Mouse (Mus musculus) stomach, postnatal 0 days (tissue): ENCODE measurements at regions not wholly inside any gene's neighbourhood (a gene's known extent, or its start where the extent isn't known, plus 50 kb on each side); places are given as distances from the start of the nearest gene placed in this dataset.

Experiments
- ATAC-seq: fragments of 200-750 bp; cut with Nextera tagmentation; 2 replicates; pipeline ENCODE4 v1.8.0; 2017; ENCODE audit not compliant: low FRiP score, low TSS enrichment
- DNase-seq: peaks from one replicate; pipeline ENCODE4 v3.0.0-alpha.2; 2016; ENCODE audit warnings: low spot score
- H3K27ac ChIP-seq: fragments of 300-500 bp; sonication (generic); replicated peaks from 2 replicates; pipeline ENCODE4 v1.5.1; 2014; ENCODE audit warnings: mild to moderate bottlenecking, control low read depth
- H3K27me3 ChIP-seq: fragments of 300-500 bp; sonication (generic); 2 replicates; pipeline ENCODE4 v1.6.1; 2014; ENCODE audit warnings: low read length; ENCODE audit not compliant: control insufficient read depth, insufficient read depth
- H3K36me3 ChIP-seq: fragments of 300-500 bp; sonication (generic); 2 replicates; pipeline ENCODE4 v1.6.1; 2014; ENCODE audit warnings: low read length, mixed read lengths; ENCODE audit not compliant: control insufficient read depth, insufficient read depth
- H3K4me1 ChIP-seq: fragments of 300-500 bp; sonication (generic); replicated peaks from 2 replicates; pipeline ENCODE4 v1.6.1; 2014; ENCODE audit warnings: antibody characterized with exemption; ENCODE audit not compliant: control insufficient read depth, insufficient read depth
- H3K4me2 ChIP-seq: fragments of 300-500 bp; sonication (generic); replicated peaks from 2 replicates; pipeline ENCODE4 v1.6.1; 2014; ENCODE audit warnings: low read depth, mild to moderate bottlenecking, control low read depth, moderate library complexity
- H3K4me3 ChIP-seq: fragments of 300-500 bp; sonication (generic); 2 replicates; pipeline ENCODE4 v1.5.1; 2014; ENCODE audit warnings: low read depth, low read length, control low read depth
- H3K9ac ChIP-seq: fragments of 300-500 bp; sonication (generic); 2 replicates; pipeline ENCODE4 v1.6.1; 2014; ENCODE audit warnings: mild to moderate bottlenecking, low read length, control low read depth, mixed read lengths
- H3K9me3 ChIP-seq: fragments of 300-500 bp; sonication (generic); 2 replicates; pipeline ENCODE4 v1.6.1; 2016; ENCODE audit warnings: low read length; ENCODE audit not compliant: control insufficient read depth
- CTCF ChIP-seq: IDR thresholded peaks from 2 replicates; pipeline ENCODE4 v1.5.1; 2016; ENCODE audit warnings: antibody characterized with exemption, low read depth, mild to moderate bottlenecking, moderate library complexity
- EP300 ChIP-seq: optimal IDR thresholded peaks from 2 replicates; pipeline ENCODE3; 2016; ENCODE audit warnings: antibody characterized with exemption
- WGBS: fragments of 180-500 bp; shearing (Covaris S2); extraction: QIAGEN DNeasy Blood & Tissue Kit; methylation state at CpG from one replicate; pipeline ENCODE4 v1.1.7; 2014; 5-methylcytosine and 5-hydroxymethylcytosine counted together

- H3K4me2 ChIP-seq: no peak overlapping the region
- TF ChIP-seq EP300: no peak
- no peak for TF ChIP-seq CTCF
- H3K9ac ChIP-seq: no peak overlapping the region
- no peak overlapping the region for H3K4me3 ChIP-seq
- no peaks in the 10 kb centered on the region for H3K4me1 ChIP-seq
- no peaks in the 10 kb centered on the region for H3K9me3 ChIP-seq
- no peaks in the 10 kb centered on the region for H3K27me3 ChIP-seq
- no peak for DNase-seq
- H3K36me3 ChIP-seq: no peaks in the 10 kb centered on the region
- no peak overlapping the region for H3K27ac ChIP-seq
- WGBS: 63% methylated on average over 4 of the region's 4 CpGs
- no peak for ATAC-seq
These were observed 196.9 kb downstream of the Twistnb start for GRCm38 (mm10) chr12:33626092-33626882.

GRCm38 (mm10) chr12:33652597-33652996, 223.2 kb downstream of the Twistnb start:
- 72% methylated on average over 1 of the region's 1 CpGs for WGBS

DNA sequence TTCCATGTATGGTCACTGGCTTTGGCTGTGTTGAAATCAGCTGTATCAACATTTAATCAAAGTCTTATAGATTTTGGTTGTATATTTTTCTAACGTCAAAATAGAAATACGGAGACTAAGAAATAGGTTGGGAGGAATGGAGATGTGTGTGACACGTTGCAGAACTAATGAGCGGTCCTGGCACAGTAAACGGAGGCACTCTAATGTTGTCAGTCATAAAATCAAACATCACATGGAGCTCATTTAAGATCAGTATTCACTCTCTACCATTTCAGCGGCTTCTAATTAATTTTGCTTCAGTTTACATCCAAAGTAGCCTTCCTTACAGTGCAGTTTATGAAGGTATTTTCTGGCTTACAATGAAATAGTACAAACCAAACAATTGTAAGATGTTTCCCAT, 246.1 kb downstream of the Twistnb start:
- no peak overlapping the region for H3K27ac ChIP-seq
- WGBS: 59% methylated on average over 6 of the region's 6 CpGs
- no peak overlapping the region for H3K4me3 ChIP-seq
- H3K36me3 ChIP-seq: no peaks in the 10 kb centered on the region
- ATAC-seq (no peak), DNase-seq (no peak)
- no peaks in the 10 kb centered on the region for H3K9me3 ChIP-seq
- TF ChIP-seq EP300 (no peak), CTCF (no peak)
- H3K27me3 ChIP-seq: no peaks in the 10 kb centered on the region
- H3K9ac ChIP-seq: no peak overlapping the region
- no peak overlapping the region for H3K4me2 ChIP-seq
- no peaks in the 10 kb centered on the region for H3K4me1 ChIP-seq

More at GRCm38 (mm10) chr12:33652597-33652996, 223.2 kb downstream of the Twistnb start:
- no peaks in the 10 kb centered on the region for H3K9me3 ChIP-seq
- H3K36me3 ChIP-seq: no peaks in the 10 kb centered on the region
- no peak for DNase-seq
- H3K4me1 ChIP-seq: no peaks in the 10 kb centered on the region
- H3K27ac ChIP-seq: no peak overlapping the region
- no peak overlapping the region for H3K4me3 ChIP-seq
- TF ChIP-seq EP300 (no peak), CTCF (no peak)
- H3K9ac ChIP-seq: no peak overlapping the region
- H3K27me3 ChIP-seq: no peaks in the 10 kb centered on the region
- no peak overlapping the region for H3K4me2 ChIP-seq
- ATAC-seq: no peak

- Histone ChIP-seq H3K36me3 (no peaks in the 10 kb centered on the region), H3K9me3 (no peaks in the 10 kb centered on the region), H3K9ac (no peak overlapping the region), H3K4me1 (no peaks in the 10 kb centered on the region), H3K27ac (no peak overlapping the region), H3K27me3 (no peaks in the 10 kb centered on the region), H3K4me2 (no peak overlapping the region), H3K4me3 (no peak overlapping the region)
- 81% methylated on average over 3 of the region's 3 CpGs for WGBS
- TF ChIP-seq CTCF (no peak), EP300 (no peak)
- DNase-seq: no peak
- ATAC-seq: no peak
These were observed 235.4 kb upstream of the Ferd3l start for GRCm38 (mm10) chr12:33692870-33693269.

DNA sequence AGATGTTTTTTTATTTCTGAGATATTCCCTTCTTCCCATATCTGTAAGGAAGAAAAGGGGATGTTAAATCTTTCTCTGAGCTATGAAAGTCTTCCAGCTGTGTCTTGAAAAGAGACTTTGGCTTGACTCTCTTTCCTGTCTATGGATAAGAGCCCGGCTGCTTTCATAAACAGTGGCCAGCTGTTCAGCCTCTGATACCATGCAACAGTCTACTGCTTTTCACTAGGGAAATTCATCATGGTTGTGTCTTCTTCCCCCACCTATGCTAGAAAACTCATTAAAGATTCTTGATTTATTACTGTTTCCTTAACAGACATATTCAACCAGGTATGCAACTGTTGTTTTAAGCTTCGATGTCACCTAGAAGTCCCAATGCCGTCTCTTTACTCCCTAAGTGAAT, 213.8 kb upstream of the Ferd3l start:
- DNase-seq: no peak
- no peak overlapping the region for H3K27ac ChIP-seq
- WGBS: 52% methylated on average over 3 of the region's 3 CpGs

DNA sequence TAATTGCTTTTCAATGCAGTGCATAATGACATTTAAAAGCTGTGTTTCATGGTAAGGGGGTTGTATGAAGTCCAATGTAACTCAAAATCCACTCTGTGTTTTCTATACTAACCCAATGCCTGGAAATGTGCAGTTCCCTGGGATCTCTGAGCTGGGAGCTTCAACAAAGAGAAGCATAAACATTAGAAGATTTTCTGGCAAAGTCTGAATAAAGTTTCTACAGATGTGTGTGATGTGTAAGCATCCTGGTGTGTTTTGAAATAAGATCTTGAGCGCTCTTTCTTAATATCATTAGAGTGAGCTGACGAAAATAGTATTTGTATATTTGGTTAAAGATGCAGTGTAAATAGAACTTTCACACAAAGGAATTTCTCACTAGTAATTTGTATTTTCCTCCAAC, 212.2 kb upstream of the Ferd3l start:
- 49% methylated on average over 2 of the region's 2 CpGs for WGBS

More for the DNA sequence above, 213.8 kb upstream of the Ferd3l start:
- no peak overlapping the region for H3K9ac ChIP-seq
- no peaks in the 10 kb centered on the region for H3K4me1 ChIP-seq
- TF ChIP-seq EP300 (no peak), CTCF (no peak)
- no peaks in the 10 kb centered on the region for H3K9me3 ChIP-seq
- no peak for ATAC-seq
- no peak overlapping the region for H3K4me2 ChIP-seq
- no peaks in the 10 kb centered on the region for H3K27me3 ChIP-seq
- H3K4me3 ChIP-seq: no peak overlapping the region
- H3K36me3 ChIP-seq: no peaks in the 10 kb centered on the region

More for the DNA sequence above, 212.2 kb upstream of the Ferd3l start:
- no peak overlapping the region for H3K9ac ChIP-seq
- no peak overlapping the region for H3K4me2 ChIP-seq
- no peaks in the 10 kb centered on the region for H3K27me3 ChIP-seq
- no peak overlapping the region for H3K4me3 ChIP-seq
- no peaks in the 10 kb centered on the region for H3K9me3 ChIP-seq
- H3K4me1 ChIP-seq: no peaks in the 10 kb centered on the region
- TF ChIP-seq CTCF (no peak), EP300 (no peak)
- no peaks in the 10 kb centered on the region for H3K36me3 ChIP-seq
- DNase-seq (no peak), ATAC-seq (no peak)
- H3K27ac ChIP-seq: no peak overlapping the region
